Mouse (Mus musculus) liver, embryonic 14.5 days (tissue): ENCODE measurements around the gene Tbc1d22a. TPM values are rescaled to one million over a fixed set of nuclear protein-coding genes. Genes with fewer than 3 reads are reported as not detected.

Experiments
- ATAC-seq: fragments of 200-750 bp; cut with Nextera tagmentation; 2 replicates; pipeline ENCODE4 v1.8.0; 2017; ENCODE audit warnings: moderate number of reproducible peaks, mild to moderate bottlenecking, moderate library complexity; ENCODE audit not compliant: insufficient read depth
- DNase-seq, 3 experiments: peaks; one replicate each; pipeline ENCODE4 v3.0.0-alpha.2; 2012 to 2013; ENCODE audit warnings: low read depth in 3 of 3, low spot score in 3 of 3
- H3K27ac ChIP-seq: fragments of 300-500 bp; sonication (generic); 2 replicates; pipeline ENCODE4 v1.5.1; 2014; ENCODE audit warnings: moderate library complexity, mild to moderate bottlenecking, control low read depth, inconsistent platforms
- H3K27me3 ChIP-seq: fragments of 300-500 bp; sonication (generic); 2 replicates; pipeline ENCODE4 v1.6.1; 2014; ENCODE audit warnings: mild to moderate bottlenecking, low read length, moderate library complexity; ENCODE audit not compliant: control insufficient read depth, insufficient read depth
- H3K36me3 ChIP-seq: fragments of 300-500 bp; sonication (generic); replicated peaks from 2 replicates; pipeline ENCODE4 v1.6.1; 2014; ENCODE audit warnings: low read depth; ENCODE audit not compliant: control insufficient read depth, insufficient read depth
- H3K4me1 ChIP-seq, 2 experiments: fragments of 200-500 bp in 1 of 2; fragments of 300-500 bp in 1 of 2; sonication (generic) in 1 of 2; replicated peaks; 2 replicates each; pipeline ENCODE4 v1.6.1; 2012 to 2014; ENCODE audit warnings: antibody characterized with exemption in 1 of 2, inconsistent platforms in 1 of 2, low read length in 1 of 2; ENCODE audit not compliant: control insufficient read depth in 2 of 2, insufficient read depth in 2 of 2
- H3K4me2 ChIP-seq: fragments of 300-500 bp; sonication (generic); 2 replicates; pipeline ENCODE4 v1.6.1; 2014; ENCODE audit warnings: low read depth, mild to moderate bottlenecking, control low read depth, moderate library complexity
- H3K4me3 ChIP-seq, 2 experiments: fragments of 200-500 bp in 1 of 2; fragments of 300-500 bp in 1 of 2; sonication (generic) in 1 of 2; 2 replicates each; pipeline ENCODE4 v1.5.1; 2012 to 2014; ENCODE audit warnings: low read depth in 2 of 2, low read length in 2 of 2, mild to moderate bottlenecking in 2 of 2, control low read depth in 1 of 2, inconsistent platforms in 1 of 2, moderate library complexity in 1 of 2; ENCODE audit not compliant: insufficient read depth in 1 of 2
- H3K9ac ChIP-seq: fragments of 300-500 bp; sonication (generic); replicated peaks from 2 replicates; pipeline ENCODE4 v1.6.1; 2014; ENCODE audit warnings: mild to moderate bottlenecking, control low read depth, moderate library complexity
- H3K9me3 ChIP-seq: fragments of 300-500 bp; sonication (generic); 2 replicates; pipeline ENCODE4 v1.6.1; 2016; ENCODE audit warnings: low read length, mixed read lengths; ENCODE audit not compliant: control insufficient read depth
- CTCF ChIP-seq: IDR thresholded peaks from 2 replicates; pipeline ENCODE4 v1.5.1; 2016; ENCODE audit warnings: antibody characterized with exemption, low read depth, control low read depth
- EP300 ChIP-seq: IDR thresholded peaks from 2 replicates; pipeline ENCODE4 v1.6.1; 2016; ENCODE audit warnings: antibody characterized with exemption, low read depth
- WGBS: fragments of 180-500 bp; shearing (Covaris S2); extraction: QIAGEN DNeasy Blood & Tissue Kit; methylation state at CpG from one replicate; pipeline ENCODE4 v1.1.7; 2014; ENCODE audit not compliant: insufficient replicate concordance; 5-methylcytosine and 5-hydroxymethylcytosine counted together
- polyA plus RNA-seq, 2 experiments: library from polyadenylated mRNA; depleted of rRNA in 1 of 2; stranded (reverse) in 1 of 2; unstranded in 1 of 2; fragments of >200 nt; fragmentation: Nextera tagmentation in 1 of 2; extraction: Ambion mirVana in 1 of 2; gene quantifications; 2 replicates each; pipeline versions ENCODE4 v1.2.1 to v1.2.3; 2012 to 2014

The Tbc1d22a gene
- polyA plus RNA-seq, 2 experiments: 4.1 to 6.4 TPM

GRCm38 (mm10) chr15:86185689-86186569 is 28.3 kb upstream of the Tbc1d22a start, which contains the start of gene Cerk:
Cerk (minus strand) TSS chr15:86186141.
- DNase-seq: no peak
- peak within 1 kb of the TSS; percentile 59 to 66 for H3K4me3 ChIP-seq
- H3K4me1 ChIP-seq: peaks cover 0 to 3% of the 10 kb centered on the region in 2 experiments; a peak in 2 of 4 replicates
- WGBS: 2% methylated on average over 40 of the region's 43 CpGs
- H3K36me3 ChIP-seq: no peaks in the 10 kb centered on the region
- no peaks in the 10 kb centered on the region for H3K9me3 ChIP-seq
- peak within 1 kb of the TSS; percentile 69 for H3K4me2 ChIP-seq
- TF ChIP-seq EP300 (no peak), CTCF (0 out of 2 replicates have a peak, but pooled peaks have one; percentile 32)
- H3K27ac ChIP-seq: no peak within 1 kb of the TSS
- peaks cover 13% of the 10 kb centered on the region; the same call in 1 of the 2 replicates for H3K27me3 ChIP-seq
- ATAC-seq: peak; percentile 44
- H3K9ac ChIP-seq: peak within 1 kb of the TSS; percentile 54

DNA sequence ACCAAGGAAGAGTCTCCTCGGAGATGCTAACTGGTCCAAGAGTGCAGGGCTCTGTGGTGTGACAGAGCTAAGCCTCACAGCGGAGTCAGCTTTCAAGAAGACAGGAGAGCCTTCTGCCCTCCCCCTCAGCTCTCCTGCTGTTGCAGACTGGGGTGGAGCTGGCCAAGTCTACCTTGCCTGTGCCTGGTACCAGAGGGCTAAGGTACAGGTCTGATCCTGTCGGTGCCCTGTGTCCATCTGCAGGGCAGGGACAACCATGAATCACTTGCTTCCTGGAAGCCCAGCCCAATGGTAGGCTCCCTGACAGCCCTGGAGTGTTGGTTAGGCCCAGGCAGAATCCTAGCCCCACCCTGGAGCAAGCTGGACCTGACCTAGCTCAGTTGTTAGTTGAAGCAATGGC is 27.6 kb upstream of the Tbc1d22a start:
- no peak for ATAC-seq
- TF ChIP-seq EP300 (no peak), CTCF (no peak)
- no peak overlapping the region for H3K4me3 ChIP-seq

DNA sequence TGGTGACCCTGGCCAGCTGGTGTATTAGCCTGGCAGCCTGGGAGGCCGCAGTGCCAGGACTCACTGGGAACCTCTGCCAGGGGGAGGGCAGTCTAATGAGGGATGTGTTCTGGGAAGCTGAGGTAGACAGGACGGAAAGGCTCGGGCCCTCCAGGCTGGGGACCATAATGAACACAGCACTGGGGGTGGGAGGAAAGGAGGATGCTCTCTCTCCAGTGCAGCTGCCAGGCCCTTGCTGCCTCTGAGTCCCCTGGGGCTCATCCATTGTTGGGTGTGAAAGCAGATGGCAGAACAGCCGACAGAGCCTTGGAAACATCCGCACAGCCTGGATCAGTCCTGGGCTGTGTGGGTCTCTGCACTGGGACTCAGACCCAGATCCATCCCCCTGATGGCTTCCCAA is 26.1 kb upstream of the Tbc1d22a start:
- no peak for DNase-seq
- no peak overlapping the region for H3K9ac ChIP-seq
- no peak overlapping the region for H3K27ac ChIP-seq
- no peaks in the 10 kb centered on the region for H3K36me3 ChIP-seq
- TF ChIP-seq EP300 (no peak), CTCF (no peak)
- peaks cover 0 to 4% of the 10 kb centered on the region in 2 experiments; a peak in 2 of 4 replicates for H3K4me1 ChIP-seq
- ATAC-seq: no peak
- no peaks in the 10 kb centered on the region for H3K9me3 ChIP-seq
- H3K27me3 ChIP-seq: peaks cover 13% of the 10 kb centered on the region; the same call in 1 of the 2 replicates
- no peak overlapping the region for H3K4me2 ChIP-seq
- WGBS: 78% methylated on average over 5 of the region's 5 CpGs
- H3K4me3 ChIP-seq: no peak overlapping the region

More for the DNA sequence above, 27.6 kb upstream of the Tbc1d22a start:
- DNase-seq: no peak
- no peaks in the 10 kb centered on the region for H3K9me3 ChIP-seq
- no peak overlapping the region for H3K27ac ChIP-seq
- peaks cover 0 to 5% of the 10 kb centered on the region in 2 experiments; a peak in 2 of 4 replicates for H3K4me1 ChIP-seq
- H3K27me3 ChIP-seq: peaks cover 13% of the 10 kb centered on the region; the same call in 1 of the 2 replicates
- no peaks in the 10 kb centered on the region for H3K36me3 ChIP-seq
- WGBS: 57% methylated on average over 3 of the region's 3 CpGs
- H3K4me2 ChIP-seq: no peak overlapping the region
- no peak overlapping the region for H3K9ac ChIP-seq

- H3K36me3 ChIP-seq: no peaks in the 10 kb centered on the region
- H3K27ac ChIP-seq: no peak overlapping the region
- H3K27me3 ChIP-seq: peaks cover 13% of the 10 kb centered on the region; the same call in 1 of the 2 replicates
- H3K4me3 ChIP-seq: no peak overlapping the region
- H3K9ac ChIP-seq: no peak overlapping the region
- no peak for DNase-seq
- no peak for ATAC-seq
- H3K4me1 ChIP-seq: peaks cover 0 to 4% of the 10 kb centered on the region in 2 experiments; a peak in 2 of 4 replicates
- TF ChIP-seq EP300: no peak
- TF ChIP-seq CTCF: no peak
- H3K9me3 ChIP-seq: no peaks in the 10 kb centered on the region
- H3K4me2 ChIP-seq: no peak overlapping the region
- WGBS: 42% methylated on average over 10 of the region's 10 CpGs
These were observed 25.4 kb upstream of the Tbc1d22a start for GRCm38 (mm10) chr15:86188746-86189470.
